Mouse (Mus musculus): ENCODE results near the gene Eif2d. TPM values are rescaled to one million over a fixed set of nuclear protein-coding genes. Genes with fewer than 3 reads are reported as not detected.

Eif2d gene
- polyA plus RNA-seq, 1 experiment, result 32.6 TPM

- Histone ChIP-seq H3K4me2 (ENCODE audit: low read depth) (no peak overlapping the region), H3K79me2 (ENCODE audit: control insufficient read depth, insufficient read depth) (no peaks in the 10 kb centered on the region), H3K27me3 (ENCODE audit: control insufficient read depth, insufficient read depth, insufficient read length) (no peaks in the 10 kb centered on the region), H3K36me3 (ENCODE audit: control insufficient read depth, insufficient read depth) (no peaks in the 10 kb centered on the region), H3K4me3 (no peak overlapping the region), H3ac (ENCODE audit: control insufficient read depth, insufficient read length) (no peak overlapping the region)
- TF ChIP-seq MAX (IDR thresholded peaks at IDR 0.05; ENCODE audit: low read depth), result no peak
- TF ChIP-seq MYOG (IDR thresholded peaks at IDR 0.05; ENCODE audit: control insufficient read depth in 1 of 3, insufficient read depth in 1 of 3, insufficient read length in 2 of 3, low read depth in 2 of 3), result no peak
- TF ChIP-seq E2F4 (IDR thresholded peaks at IDR 0.05; ENCODE audit: insufficient read depth), result no peak
These were observed 33.0 kb downstream of the Eif2d start for GRCm38 (mm10) chr1:131185821-131186506.

- TF ChIP-seq TCF3 (IDR thresholded peaks at IDR 0.05; ENCODE audit: insufficient read length, low read depth) (no peak), REST (IDR thresholded peaks at IDR 0.05; ENCODE audit: insufficient read depth, insufficient read length) (no peak), MAX (IDR thresholded peaks at IDR 0.05; ENCODE audit: low read depth) (no peak), MYOG (IDR thresholded peaks at IDR 0.05; ENCODE audit: control insufficient read depth in 1 of 3, insufficient read depth in 1 of 3, insufficient read length in 2 of 3, low read depth in 2 of 3) (no peak), TCF12 (IDR thresholded peaks at IDR 0.05; ENCODE audit: insufficient read depth, poor library complexity, severe bottlenecking) (no peak), SRF (IDR thresholded peaks at IDR 0.05; ENCODE audit: control insufficient read depth, insufficient read length, low read depth) (no peak), MYOD1 (IDR thresholded peaks at IDR 0.05; ENCODE audit: control insufficient read depth in 1 of 3, insufficient read length in 2 of 3, low read depth in 2 of 3) (no peak), POLR2AphosphoS2 (IDR thresholded peaks at IDR 0.05; ENCODE audit: insufficient read length, low read depth) (no peak), E2F4 (IDR thresholded peaks at IDR 0.05; ENCODE audit: insufficient read depth) (no peak), CEBPB (IDR thresholded peaks at IDR 0.05; ENCODE audit: insufficient read depth, poor library complexity, severe bottlenecking) (no peak), USF1 (IDR thresholded peaks at IDR 0.05; ENCODE audit: low read depth) (no peak), POLR2A (IDR thresholded peaks at IDR 0.05; ENCODE audit: insufficient read length, low read depth) (no peak)
- Histone ChIP-seq H3K4me3 (no peak overlapping the region), H3K27me3 (ENCODE audit: control insufficient read depth, insufficient read depth, insufficient read length) (no peaks in the 10 kb centered on the region), H3K4me2 (ENCODE audit: low read depth) (no peak overlapping the region), H3K79me2 (ENCODE audit: control insufficient read depth, insufficient read depth) (no peaks in the 10 kb centered on the region), H3K36me3 (ENCODE audit: control insufficient read depth, insufficient read depth) (no peaks in the 10 kb centered on the region), H3ac (ENCODE audit: control insufficient read depth, insufficient read length) (no peak overlapping the region)
These were observed 34.0 kb downstream of the Eif2d start for GRCm38 (mm10) chr1:131186995-131187394.

GRCm38 (mm10) chr1:131187856-131188255 is 34.9 kb downstream of the Eif2d start:
- H3K36me3 ChIP-seq (ENCODE audit: control insufficient read depth, insufficient read depth), result no peaks in the 10 kb centered on the region
- no peaks in the 10 kb centered on the region for H3K27me3 ChIP-seq (ENCODE audit: control insufficient read depth, insufficient read depth, insufficient read length)
- TF ChIP-seq MYOD1 (IDR thresholded peaks at IDR 0.05; ENCODE audit: control insufficient read depth in 1 of 3, insufficient read length in 2 of 3, low read depth in 2 of 3) (no peak), POLR2A (IDR thresholded peaks at IDR 0.05; ENCODE audit: insufficient read length, low read depth) (no peak), TCF12 (IDR thresholded peaks at IDR 0.05; ENCODE audit: insufficient read depth, poor library complexity, severe bottlenecking) (no peak), SRF (IDR thresholded peaks at IDR 0.05; ENCODE audit: control insufficient read depth, insufficient read length, low read depth) (no peak), USF1 (IDR thresholded peaks at IDR 0.05; ENCODE audit: low read depth) (no peak), POLR2AphosphoS2 (IDR thresholded peaks at IDR 0.05; ENCODE audit: insufficient read length, low read depth) (no peak), MYOG (IDR thresholded peaks at IDR 0.05; ENCODE audit: control insufficient read depth in 1 of 3, insufficient read depth in 1 of 3, insufficient read length in 2 of 3, low read depth in 2 of 3) (no peak), TCF3 (IDR thresholded peaks at IDR 0.05; ENCODE audit: insufficient read length, low read depth) (no peak), MAX (IDR thresholded peaks at IDR 0.05; ENCODE audit: low read depth) (no peak), REST (IDR thresholded peaks at IDR 0.05; ENCODE audit: insufficient read depth, insufficient read length) (no peak), CEBPB (IDR thresholded peaks at IDR 0.05; ENCODE audit: insufficient read depth, poor library complexity, severe bottlenecking) (no peak)
- H3K4me3 ChIP-seq, result no peak overlapping the region
- H3K4me2 ChIP-seq (ENCODE audit: low read depth), result no peak overlapping the region
- no peaks in the 10 kb centered on the region for H3K79me2 ChIP-seq (ENCODE audit: control insufficient read depth, insufficient read depth)
- H3ac ChIP-seq (ENCODE audit: control insufficient read depth, insufficient read length), result no peak overlapping the region

GRCm38 (mm10) chr1:131188655-131189054 is 35.7 kb downstream of the Eif2d start:
- Histone ChIP-seq H3K79me2 (ENCODE audit: control insufficient read depth, insufficient read depth) (no peaks in the 10 kb centered on the region), H3K27me3 (ENCODE audit: control insufficient read depth, insufficient read depth, insufficient read length) (no peaks in the 10 kb centered on the region), H3K36me3 (ENCODE audit: control insufficient read depth, insufficient read depth) (no peaks in the 10 kb centered on the region), H3K4me3 (no peak overlapping the region), H3K4me2 (ENCODE audit: low read depth) (no peak overlapping the region), H3ac (ENCODE audit: control insufficient read depth, insufficient read length) (no peak overlapping the region)
- TF ChIP-seq MYOD1 (IDR thresholded peaks at IDR 0.05; ENCODE audit: control insufficient read depth in 1 of 3, insufficient read length in 2 of 3, low read depth in 2 of 3) (no peak), TCF12 (IDR thresholded peaks at IDR 0.05; ENCODE audit: insufficient read depth, poor library complexity, severe bottlenecking) (no peak), TCF3 (IDR thresholded peaks at IDR 0.05; ENCODE audit: insufficient read length, low read depth) (no peak), POLR2AphosphoS2 (IDR thresholded peaks at IDR 0.05; ENCODE audit: insufficient read length, low read depth) (no peak), CEBPB (IDR thresholded peaks at IDR 0.05; ENCODE audit: insufficient read depth, poor library complexity, severe bottlenecking) (no peak), USF1 (IDR thresholded peaks at IDR 0.05; ENCODE audit: low read depth) (no peak), MAX (IDR thresholded peaks at IDR 0.05; ENCODE audit: low read depth) (no peak), E2F4 (IDR thresholded peaks at IDR 0.05; ENCODE audit: insufficient read depth) (no peak), REST (IDR thresholded peaks at IDR 0.05; ENCODE audit: insufficient read depth, insufficient read length) (no peak), SRF (IDR thresholded peaks at IDR 0.05; ENCODE audit: control insufficient read depth, insufficient read length, low read depth) (no peak), POLR2A (IDR thresholded peaks at IDR 0.05; ENCODE audit: insufficient read length, low read depth) (no peak), MYOG (IDR thresholded peaks at IDR 0.05; ENCODE audit: control insufficient read depth in 1 of 3, insufficient read depth in 1 of 3, insufficient read length in 2 of 3, low read depth in 2 of 3) (no peak)

Data from myocyte (in vitro differentiated cells).